Mouse (Mus musculus) liver, embryonic 11.5 days (tissue): ENCODE results near the gene Dpep1. TPM values are rescaled to one million over a fixed set of nuclear protein-coding genes. Genes with fewer than 3 reads are reported as not detected.
A peak's percentile ranks its signal among the peaks of the same experiment; 100 is the strongest.

Experiments
- ATAC-seq: fragments of 200-750 bp; cut with Nextera tagmentation; replicated peaks from 2 replicates; pipeline ENCODE4 v1.8.0; 2017; ENCODE audit warnings: moderate number of reproducible peaks, mild to moderate bottlenecking, moderate TSS enrichment, moderate library complexity; ENCODE audit not compliant: low FRiP score
- DNase-seq: peaks from one replicate; pipeline ENCODE4 v3.0.0-alpha.2; 2017; ENCODE audit warnings: low spot score
- H3K27ac ChIP-seq: fragments of 300-500 bp; sonication (generic); 2 replicates; pipeline ENCODE4 v1.5.1; 2014; ENCODE audit warnings: mild to moderate bottlenecking, low read depth, low read length, control low read depth
- H3K27me3 ChIP-seq: fragments of 300-500 bp; sonication (generic); replicated peaks from 2 replicates; pipeline ENCODE4 v1.6.1; 2014; ENCODE audit warnings: low read length, mixed read lengths; ENCODE audit not compliant: control insufficient read depth, insufficient read depth
- H3K36me3 ChIP-seq: fragments of 300-500 bp; sonication (generic); 2 replicates; pipeline ENCODE4 v1.6.1; 2014; ENCODE audit warnings: mild to moderate bottlenecking, low read length, moderate library complexity, mixed read lengths; ENCODE audit not compliant: control insufficient read depth, insufficient read depth
- H3K4me1 ChIP-seq: fragments of 300-500 bp; sonication (generic); replicated peaks from 2 replicates; pipeline ENCODE4 v1.6.1; 2014; ENCODE audit warnings: low read length, mixed read lengths; ENCODE audit not compliant: control insufficient read depth, insufficient read depth
- H3K4me2 ChIP-seq: fragments of 300-500 bp; sonication (generic); 2 replicates; pipeline ENCODE4 v1.6.1; 2014; ENCODE audit warnings: mild to moderate bottlenecking, control low read depth, moderate library complexity
- H3K4me3 ChIP-seq: fragments of 300-500 bp; sonication (generic); 2 replicates; pipeline ENCODE4 v1.5.1; 2014; ENCODE audit warnings: low read depth, low read length, control low read depth
- H3K9ac ChIP-seq: fragments of 300-500 bp; sonication (generic); 2 replicates; pipeline ENCODE4 v1.6.1; 2014; ENCODE audit warnings: low read depth, low read length, control low read depth
- H3K9me3 ChIP-seq: fragments of 300-500 bp; sonication (generic); 2 replicates; pipeline ENCODE4 v1.6.1; 2016; ENCODE audit warnings: low read length, inconsistent platforms, mixed read lengths; ENCODE audit not compliant: control insufficient read depth
- WGBS: fragments of 180-500 bp; shearing (Covaris S2); extraction: QIAGEN DNeasy Blood & Tissue Kit; methylation state at CpG from one replicate; pipeline ENCODE4 v1.1.7; 2014; 5-methylcytosine and 5-hydroxymethylcytosine counted together
- polyA plus RNA-seq: library from polyadenylated mRNA; unstranded; fragments of >200 nt; fragmentation: Nextera tagmentation; extraction: Ambion mirVana; gene quantifications from 2 replicates; pipeline ENCODE4 v1.2.1, GENCODE M21; 2014

Gene Dpep1
- polyA plus RNA-seq, 1 experiment from 2014 or later, result 1.3 TPM

DNA sequence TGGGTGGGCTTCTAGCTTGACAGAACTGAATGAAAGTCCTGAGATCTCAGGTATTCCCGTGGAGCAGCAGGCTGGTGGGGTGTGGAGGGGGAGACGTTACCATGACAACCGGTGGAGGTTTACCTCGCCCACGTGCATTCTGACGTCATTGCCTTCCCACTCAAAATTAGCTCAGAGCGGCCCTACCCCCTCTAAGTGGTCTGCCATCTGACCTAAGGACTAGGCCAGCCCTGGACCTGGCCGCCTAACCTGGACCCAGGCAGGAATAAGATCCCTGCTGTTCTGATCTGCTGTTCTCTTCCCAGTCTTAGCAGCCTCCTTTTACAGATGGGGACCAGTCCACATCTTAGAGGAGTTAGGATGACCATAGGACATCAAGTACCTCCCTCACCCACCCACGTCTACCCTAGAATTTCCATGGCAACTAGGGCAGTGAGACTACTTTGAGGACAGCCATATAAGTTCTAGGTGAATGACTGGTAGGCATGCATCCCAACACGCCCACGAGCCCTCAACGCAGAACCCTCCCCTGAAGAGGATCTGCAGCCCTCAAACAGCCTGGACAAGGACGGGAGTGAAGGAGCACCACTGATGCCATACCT lies 49.0 kb downstream of the Dpep1 start:
- Histone ChIP-seq H3K36me3 (no peaks in the 10 kb centered on the region), H3K4me3 (peak overlapping the region; percentile 60), H3K9me3 (no peaks in the 10 kb centered on the region), H3K27ac (no peak overlapping the region), H3K4me2 (peak overlapping the region; percentile 99), H3K4me1 (peaks cover 10% of the 10 kb centered on the region), H3K9ac (peak overlapping the region; percentile 62; the same call in 1 of the 2 replicates), H3K27me3 (peaks cover 16% of the 10 kb centered on the region)
- DNase-seq (no peak), ATAC-seq (no peak)
- WGBS, result 38% methylated on average over 13 of the region's 13 CpGs

DNA sequence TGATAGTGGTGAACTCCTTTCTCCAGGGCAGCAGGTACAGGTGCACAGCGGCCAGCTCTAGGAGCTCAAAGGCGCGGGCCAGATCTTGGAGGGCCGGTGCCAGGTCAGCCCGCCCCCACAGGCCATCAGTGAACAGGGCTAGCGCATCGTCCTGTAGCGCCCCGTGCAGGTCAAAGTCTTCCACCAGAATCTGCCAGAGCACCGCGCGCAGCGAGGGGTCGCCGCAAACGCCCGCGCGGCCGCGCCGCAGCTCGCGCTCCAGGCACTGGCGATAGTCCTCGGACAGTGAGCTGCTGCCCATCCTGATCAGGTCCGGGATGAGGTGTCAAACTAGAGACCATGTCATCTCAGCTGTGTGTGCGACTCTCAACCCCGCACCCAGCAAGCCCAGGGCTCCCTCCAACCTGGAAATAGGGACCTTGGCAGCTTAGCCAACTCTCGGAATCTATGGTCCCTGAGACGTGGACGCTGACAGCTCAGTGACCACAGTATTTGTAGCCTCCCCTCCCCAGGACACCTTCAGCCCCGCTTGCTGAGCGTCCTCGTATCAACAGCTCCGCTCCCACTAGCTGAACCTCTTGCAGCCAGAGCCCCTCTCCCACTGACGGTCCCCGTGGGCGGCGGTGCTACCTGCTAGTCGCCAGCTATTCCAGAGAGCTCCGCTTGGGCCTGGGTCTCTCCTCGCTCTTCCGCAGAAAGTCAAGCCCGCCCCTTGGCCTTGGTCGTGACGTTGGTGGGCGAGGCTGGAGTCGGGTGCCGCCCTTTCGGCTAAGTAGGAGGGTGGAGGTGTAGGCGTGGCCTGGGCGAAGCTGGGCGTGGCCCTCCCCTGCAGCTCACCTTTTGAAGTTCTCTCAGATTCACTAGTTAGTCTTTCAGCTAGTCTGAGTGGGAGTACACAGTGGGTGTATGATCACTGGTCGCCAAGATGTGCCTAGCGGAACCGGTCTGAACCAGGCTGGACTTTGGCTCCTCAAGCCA lies 49.8 kb downstream of the Dpep1 start, which contains the start of gene Spata2l:
Spata2l (minus strand) TSS at position 714 of the 978 bp plus-strand sequence.
- WGBS, result 2% methylated on average over 57 of the region's 57 CpGs
- H3K27ac ChIP-seq, result no peak within 1 kb of the TSS
- peak within 1 kb of the TSS; percentile 99 for H3K4me2 ChIP-seq
- peak within 1 kb of the TSS; percentile 60 for H3K4me3 ChIP-seq
- H3K4me1 ChIP-seq, result peaks cover 10% of the 10 kb centered on the region
- peak; percentile 86 for DNase-seq
- no peaks in the 10 kb centered on the region for H3K36me3 ChIP-seq
- peak within 1 kb of the TSS; percentile 62 for H3K9ac ChIP-seq
- peak; percentile 85 for ATAC-seq
- peaks cover 16% of the 10 kb centered on the region for H3K27me3 ChIP-seq
- no peaks in the 10 kb centered on the region for H3K9me3 ChIP-seq

DNA sequence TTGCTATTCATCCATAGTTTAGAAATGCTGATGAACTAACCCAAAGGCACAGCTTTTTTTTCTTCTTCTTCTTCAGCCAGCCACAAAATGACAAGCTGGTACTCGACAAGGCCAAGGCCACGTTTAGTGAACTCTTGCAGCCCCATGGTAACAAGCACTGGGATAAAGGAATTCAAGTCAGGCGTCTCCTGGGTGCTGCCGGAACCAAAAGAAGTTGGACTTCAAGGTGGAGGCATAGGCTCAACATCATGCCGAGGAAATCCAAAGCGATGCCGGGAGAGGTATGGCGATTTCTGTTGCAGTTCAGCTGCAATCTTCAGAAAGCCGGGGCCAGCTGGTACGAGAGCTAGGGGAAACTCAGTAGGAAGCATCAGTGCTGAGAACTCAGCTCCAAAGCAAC lies 53.4 kb downstream of the Dpep1 start:
- WGBS, result 83% methylated on average over 10 of the region's 10 CpGs
- no peak overlapping the region for H3K27ac ChIP-seq
- DNase-seq (no peak), ATAC-seq (no peak)
- H3K4me3 ChIP-seq, result no peak overlapping the region
- H3K4me1 ChIP-seq, result peaks cover 14% of the 10 kb centered on the region
- no peaks in the 10 kb centered on the region for H3K9me3 ChIP-seq
- H3K27me3 ChIP-seq, result peaks cover 11% of the 10 kb centered on the region
- H3K4me2 ChIP-seq, result no peak overlapping the region
- H3K36me3 ChIP-seq, result peaks cover 2% of the 10 kb centered on the region; the same call in 1 of the 2 replicates
- H3K9ac ChIP-seq, result no peak overlapping the region

DNA sequence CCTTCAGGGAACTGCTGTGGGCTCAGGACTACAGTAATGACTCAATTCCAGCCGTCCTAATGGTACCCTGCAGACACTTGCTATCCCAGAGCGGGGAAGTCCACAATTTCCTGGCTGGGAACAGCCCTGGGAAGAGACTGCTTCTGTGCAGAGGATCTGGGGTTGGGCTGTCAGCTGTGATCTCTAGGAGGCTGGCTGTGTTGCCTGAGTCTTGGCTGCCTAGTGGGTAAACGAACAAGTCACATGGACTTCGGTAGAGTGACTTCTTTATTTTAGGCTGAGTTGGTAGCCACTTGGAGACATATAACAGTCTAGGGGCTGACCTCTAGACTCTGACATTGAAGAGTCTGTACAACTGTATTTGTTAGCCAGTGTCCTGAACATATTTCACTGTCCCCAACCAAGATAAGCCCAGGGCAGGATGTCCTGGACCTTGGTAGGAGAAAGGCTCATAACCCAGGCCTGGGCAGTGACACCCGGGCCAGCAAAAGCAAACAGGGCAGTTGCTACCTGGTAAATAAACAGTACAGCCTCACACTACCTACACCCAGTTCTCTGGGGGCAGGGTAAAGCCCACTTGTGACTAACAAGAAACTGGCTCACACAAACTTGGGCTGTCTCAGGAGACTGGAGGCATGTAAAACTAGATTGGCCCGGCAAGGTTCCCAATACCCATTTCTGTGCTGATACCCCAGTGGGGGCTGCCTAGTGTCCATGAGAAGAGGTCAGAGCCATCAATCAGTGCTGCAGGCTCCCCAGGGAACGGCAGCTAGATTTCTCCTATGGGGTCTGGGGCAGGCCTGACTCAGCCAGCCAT lies 56.3 kb downstream of the Dpep1 start:
- ATAC-seq, result no peak
- WGBS, result 80% methylated on average over 7 of the region's 7 CpGs
- H3K36me3 ChIP-seq, result peaks cover 8% of the 10 kb centered on the region; the same call in 1 of the 2 replicates

DNA sequence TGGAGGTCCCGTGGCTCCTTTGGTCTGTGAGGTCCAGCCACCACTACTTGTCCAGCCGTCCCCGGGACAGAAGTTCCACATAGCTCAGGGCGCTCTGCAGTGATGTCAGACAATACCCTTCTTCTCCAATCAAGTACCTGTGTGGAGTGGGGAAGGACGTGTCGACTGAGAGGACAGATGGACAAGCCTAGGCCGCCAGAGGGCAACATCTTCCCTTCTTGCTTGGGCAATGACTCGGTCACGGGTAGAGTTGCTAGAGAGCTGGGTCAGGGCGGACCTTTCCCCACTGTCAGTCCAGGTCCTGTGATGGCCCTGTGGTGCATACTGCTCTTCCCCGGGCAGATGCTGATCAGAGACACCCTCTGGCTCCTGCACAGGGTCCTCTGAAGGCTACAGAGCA lies 57.0 kb downstream of the Dpep1 start:
- H3K27ac ChIP-seq, result no peak overlapping the region
- H3K4me3 ChIP-seq, result no peak overlapping the region
- H3K4me1 ChIP-seq, result 0 out of 2 replicates have a peak, but pooled peaks cover 4% of the 10 kb centered on the region
- 70% methylated on average over 11 of the region's 11 CpGs for WGBS
- no peak overlapping the region for H3K4me2 ChIP-seq
- ATAC-seq, result no peak
- no peaks in the 10 kb centered on the region for H3K9me3 ChIP-seq
- peaks cover 8% of the 10 kb centered on the region; the same call in 1 of the 2 replicates for H3K36me3 ChIP-seq
- DNase-seq, result no peak
- no peaks in the 10 kb centered on the region for H3K27me3 ChIP-seq
- no peak overlapping the region for H3K9ac ChIP-seq

More for the DNA sequence above, 56.3 kb downstream of the Dpep1 start:
- Histone ChIP-seq H3K4me2 (no peak overlapping the region), H3K27ac (no peak overlapping the region), H3K27me3 (no peaks in the 10 kb centered on the region), H3K9me3 (no peaks in the 10 kb centered on the region), H3K4me3 (no peak overlapping the region), H3K9ac (no peak overlapping the region), H3K4me1 (0 out of 2 replicates have a peak, but pooled peaks cover 4% of the 10 kb centered on the region)
- DNase-seq, result no peak

DNA sequence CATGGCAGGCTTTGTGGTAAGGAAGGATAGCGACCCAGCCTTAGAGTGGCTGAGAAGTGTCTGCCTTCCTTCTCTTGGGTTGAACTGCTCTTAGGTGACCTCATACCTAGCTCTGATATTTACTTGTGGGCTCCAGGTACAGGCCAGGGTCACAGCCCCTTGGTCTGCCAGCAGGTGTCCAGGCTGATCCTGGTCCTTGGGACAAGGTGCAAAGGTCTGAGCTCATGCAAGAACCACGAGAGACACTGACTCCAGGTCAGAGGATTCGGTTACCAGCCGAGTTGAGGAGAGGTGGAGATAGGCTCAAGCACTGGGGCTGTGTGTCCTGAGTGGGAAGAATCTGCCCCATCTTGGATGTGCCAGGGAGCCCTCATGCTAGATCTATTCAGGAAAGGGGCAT lies 58.3 kb downstream of the Dpep1 start:
- 0 out of 2 replicates have a peak, but pooled peaks cover 4% of the 10 kb centered on the region for H3K4me1 ChIP-seq
- H3K36me3 ChIP-seq, result peaks cover 8% of the 10 kb centered on the region; the same call in 1 of the 2 replicates
- ATAC-seq (no peak), DNase-seq (no peak)
- H3K4me3 ChIP-seq, result no peak overlapping the region
- H3K27ac ChIP-seq, result no peak overlapping the region
- H3K9me3 ChIP-seq, result no peaks in the 10 kb centered on the region
- H3K4me2 ChIP-seq, result no peak overlapping the region
- WGBS, result 81% methylated on average over 4 of the region's 4 CpGs
- no peak overlapping the region for H3K9ac ChIP-seq
- H3K27me3 ChIP-seq, result no peaks in the 10 kb centered on the region

DNA sequence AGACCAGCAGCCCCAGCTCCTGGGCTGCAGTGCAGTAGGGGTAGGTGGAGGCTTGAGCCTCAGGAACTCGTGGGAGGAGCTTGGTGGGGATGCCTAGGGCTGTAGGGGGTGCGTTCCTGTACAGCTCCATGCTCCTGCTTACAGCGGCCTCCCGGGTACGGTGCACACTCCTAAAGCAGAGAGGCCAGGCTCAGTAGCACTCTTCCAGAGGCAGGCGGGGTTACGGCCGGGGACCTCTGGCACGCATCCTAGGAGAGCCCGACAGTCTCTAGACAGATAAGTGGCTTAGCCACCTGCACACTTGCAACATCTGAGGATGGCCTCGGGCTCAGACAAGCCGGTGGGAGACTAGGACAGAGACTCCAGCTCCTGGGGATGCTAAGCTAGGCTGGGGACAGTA lies 59.5 kb downstream of the Dpep1 start:
- 89% methylated on average over 12 of the region's 12 CpGs for WGBS
- Histone ChIP-seq H3K4me3 (no peak overlapping the region), H3K4me1 (0 out of 2 replicates have a peak, but pooled peaks cover 4% of the 10 kb centered on the region), H3K4me2 (no peak overlapping the region), H3K27me3 (no peaks in the 10 kb centered on the region), H3K9ac (no peak overlapping the region), H3K36me3 (peaks cover 9% of the 10 kb centered on the region; the same call in 1 of the 2 replicates), H3K9me3 (no peaks in the 10 kb centered on the region), H3K27ac (no peak overlapping the region)
- ATAC-seq, result no peak
- no peak for DNase-seq

DNA sequence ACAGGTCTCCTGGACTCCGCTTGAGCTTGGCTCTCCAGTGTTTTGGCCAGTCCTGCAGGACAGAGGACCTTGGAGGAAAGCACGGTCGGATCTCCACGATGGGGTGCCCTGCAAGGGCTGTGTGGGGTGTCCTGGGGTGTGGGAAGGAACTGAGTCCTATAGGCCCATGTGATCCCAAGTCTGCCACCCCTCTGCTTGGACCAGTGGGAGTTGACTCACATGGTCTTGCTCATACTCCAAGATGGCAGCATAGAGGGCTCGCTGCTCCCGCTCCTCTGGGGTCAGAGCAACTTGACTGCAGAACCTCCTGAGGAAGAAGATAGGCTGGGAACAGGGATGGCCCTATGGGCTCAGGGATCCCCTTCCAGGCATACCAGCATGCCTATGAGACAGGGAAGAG lies 61.7 kb downstream of the Dpep1 start:
- DNase-seq, result no peak
- H3K9ac ChIP-seq, result no peak overlapping the region
- ATAC-seq, result no peak
- 92% methylated on average over 6 of the region's 6 CpGs for WGBS
- H3K4me1 ChIP-seq, result peaks cover 3% of the 10 kb centered on the region
- no peaks in the 10 kb centered on the region for H3K9me3 ChIP-seq
- H3K27me3 ChIP-seq, result no peaks in the 10 kb centered on the region
- H3K4me2 ChIP-seq, result no peak overlapping the region
- no peak overlapping the region for H3K4me3 ChIP-seq
- no peak overlapping the region for H3K27ac ChIP-seq
- H3K36me3 ChIP-seq, result peaks cover 13% of the 10 kb centered on the region; the same call in 1 of the 2 replicates
